Mouse (Mus musculus): ENCODE data around the gene 1700013F07Rik.
A peak's percentile ranks its signal among the peaks of the same experiment; 100 is the strongest.

DNA sequence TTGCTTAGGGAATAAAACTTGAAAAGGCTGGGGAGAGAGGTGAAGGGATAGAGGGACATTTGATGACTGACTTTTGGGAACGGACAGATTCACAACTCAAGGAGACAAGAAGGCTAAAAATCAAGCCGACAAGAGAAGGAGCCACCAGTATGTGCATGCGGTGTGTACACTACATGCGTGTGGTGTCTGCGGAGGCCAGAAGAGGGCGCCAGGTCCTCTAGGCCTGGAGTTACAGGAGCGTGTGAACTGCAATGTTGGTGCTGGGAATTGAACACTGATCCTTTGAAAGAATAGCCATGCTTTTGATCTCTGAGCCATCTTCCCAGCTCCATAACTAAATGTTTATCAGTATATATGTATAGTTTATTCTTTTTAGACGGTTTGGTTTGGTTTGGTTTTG lies 5.5 kb upstream of the 1700013F07Rik start:
- TF ChIP-seq CTCF (conservative IDR thresholded peaks at IDR 0.05; ENCODE audit: low read length), result peak; percentile 54
- TF ChIP-seq POU5F1 (IDR thresholded peaks at IDR 0.05; ENCODE audit: borderline replicate concordance, low read length), result no peak
- TF ChIP-seq NANOG (IDR thresholded peaks at IDR 0.05; ENCODE audit: borderline replicate concordance, low read length), result no peak

Data from E14TG2a.4 (cell line).